Mouse (Mus musculus) heart, adult 2 months (tissue): ENCODE results near the gene Osbpl10. TPM values are rescaled to one million over a fixed set of nuclear protein-coding genes. Genes with fewer than 3 reads are reported as not detected.
A peak's percentile ranks its signal among the peaks of the same experiment; 100 is the strongest.
"Not testable (repeated sequence)": the region's sequence is repeated elsewhere in the genome, so short reads cannot be mapped to it uniquely, and the experiment has no call there.

Experiments used
- DNase-seq, 2 experiments: peaks; one replicate each; pipeline ENCODE4 v3.0.0; 2021
- H3K27ac ChIP-seq: fragments of 200-600 bp; 2 replicates; pipeline ENCODE4 v1.8.1; 2022
- H3K27me3 ChIP-seq: fragments of 200-500 bp; 2 replicates; pipeline ENCODE4 v1.6.1; 2012; ENCODE audit warnings: mild to moderate bottlenecking, low read length, inconsistent platforms, mixed read lengths; ENCODE audit not compliant: control insufficient read depth, insufficient read depth
- H3K36me3 ChIP-seq: fragments of 200-500 bp; 2 replicates; pipeline ENCODE4 v1.6.1; 2012; ENCODE audit warnings: low read length, inconsistent platforms; ENCODE audit not compliant: control insufficient read depth, insufficient read depth
- H3K4me1 ChIP-seq: fragments of 200-500 bp; 2 replicates; pipeline ENCODE4 v1.6.1; 2011; ENCODE audit warnings: low read length; ENCODE audit not compliant: control insufficient read depth, insufficient read depth
- H3K4me3 ChIP-seq: fragments of 200-600 bp; 2 replicates; pipeline ENCODE4 v1.8.1; 2022
- H3K79me2 ChIP-seq: fragments of 200-500 bp; replicated peaks from 2 replicates; pipeline ENCODE4 v1.6.1; 2012; ENCODE audit warnings: mild to moderate bottlenecking, inconsistent platforms, low read length, moderate library complexity, mixed read lengths; ENCODE audit not compliant: control insufficient read depth, insufficient read depth
- H3K9ac ChIP-seq: fragments of 200-500 bp; 2 replicates; pipeline ENCODE4 v1.6.1; 2012; ENCODE audit warnings: low read depth, mild to moderate bottlenecking, control low read depth, inconsistent platforms, low read length, mixed read lengths
- CTCF ChIP-seq: fragments of 200-600 bp; IDR thresholded peaks from 2 replicates; pipeline ENCODE4 v1.8.1; 2022; ENCODE audit warnings: antibody characterized with exemption, mild to moderate bottlenecking, moderate library complexity
- EP300 ChIP-seq: fragments of 200-500 bp; IDR thresholded peaks from 2 replicates; pipeline ENCODE4 v1.6.1; 2011; ENCODE audit warnings: low read depth, low read length, control low read depth; ENCODE audit not compliant: insufficient read depth
- POLR2A ChIP-seq: fragments of 200-500 bp; IDR thresholded peaks from 2 replicates; pipeline ENCODE4 v1.6.1; 2011; ENCODE audit warnings: mild to moderate bottlenecking, low read depth, low read length, control low read depth; ENCODE audit not compliant: insufficient read depth
- WGBS: fragments of 180-500 bp; shearing (Covaris S2); methylation state at CpG from one replicate; pipeline ENCODE4 v1.1.7; 2018; 5-methylcytosine and 5-hydroxymethylcytosine counted together
- intact Hi-C: fragments of 180-260 bp; cut with DNase I; formaldehyde crosslinking; loops from one replicate; pipeline ENCODE4 v1.15.1; 2025
- polyA plus RNA-seq: library from polyadenylated mRNA; depleted of rRNA; stranded (reverse); fragments of >200 nt; gene quantifications from 2 replicates; pipeline ENCODE4 v1.2.3, GENCODE M21; 2012
- total RNA-seq, 2 experiments: library from RNA; stranded (reverse); gene quantifications; 2 replicates each; pipeline ENCODE4 v1.2.3; 2021

The Osbpl10 gene
- total and polyA plus RNA-seq, 3 experiments, result 1.4 to 3.4 (median 2.0) TPM

DNA sequence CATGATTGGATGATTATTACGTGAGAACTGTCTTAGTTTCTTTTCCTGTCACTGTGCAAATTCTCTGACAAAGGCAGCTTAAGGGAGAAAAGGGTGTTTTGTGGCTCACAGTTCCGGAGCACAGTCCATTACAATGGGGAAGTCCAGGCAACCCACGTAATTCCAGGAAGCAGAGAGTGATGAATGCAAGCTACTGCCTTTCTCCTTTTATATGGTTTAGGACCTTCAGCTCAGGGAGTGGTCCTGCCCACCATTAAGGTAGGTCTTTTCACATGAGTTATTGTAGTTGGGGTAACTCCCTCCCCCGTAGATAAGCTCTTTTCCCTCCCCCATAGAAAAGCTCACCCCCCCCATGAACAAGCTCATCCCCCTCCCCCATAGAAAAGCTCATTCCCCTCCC is 52.2 kb downstream of the Osbpl10 start:
- H3K4me3 ChIP-seq, result no peak overlapping the region
- no peak overlapping the region for H3K9ac ChIP-seq
- H3K27ac ChIP-seq, result no peak overlapping the region
- intact Hi-C loops, result no loop called here
- no peaks in the 10 kb centered on the region for H3K27me3 ChIP-seq
- TF ChIP-seq CTCF (no peak), EP300 (no peak), POLR2A (no peak)
- H3K4me1 ChIP-seq, result no peaks in the 10 kb centered on the region
- no peaks in the 10 kb centered on the region for H3K79me2 ChIP-seq
- H3K36me3 ChIP-seq, result no peaks in the 10 kb centered on the region
- no peak for DNase-seq
- WGBS, result 78% methylated on average over 4 of the region's 4 CpGs

GRCm38 (mm10) chr9:115031046-115031445 is 52.7 kb downstream of the Osbpl10 start:
- H3K36me3 ChIP-seq, intact Hi-C loops, H3K27ac ChIP-seq, H3K27me3 ChIP-seq, DNase-seq, H3K4me1 ChIP-seq, H3K4me3 ChIP-seq, H3K79me2 ChIP-seq, H3K9ac ChIP-seq: not testable (repeated sequence)
- WGBS, result 100% methylated on average over 1 of the region's 1 CpGs

DNA sequence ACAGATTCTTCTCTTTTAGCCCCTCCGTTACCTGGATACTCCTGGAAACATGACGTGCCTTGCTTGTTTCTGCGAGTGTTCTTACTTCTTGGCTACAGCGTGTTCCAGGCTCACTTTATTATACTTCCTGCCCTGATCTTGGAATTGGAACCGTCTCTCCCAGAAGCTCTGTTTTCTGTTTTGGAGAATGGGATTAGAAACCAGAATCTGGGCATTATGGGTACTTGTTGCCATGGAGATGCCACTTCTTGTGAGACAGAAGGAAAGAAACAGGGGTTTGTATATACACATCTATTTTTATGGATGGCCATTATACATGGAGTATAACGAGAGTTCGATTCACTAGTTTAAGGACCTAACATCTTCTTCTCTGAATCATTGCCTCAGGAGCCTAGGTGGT is 54.4 kb downstream of the Osbpl10 start:
- Histone ChIP-seq H3K27me3 (no peaks in the 10 kb centered on the region), H3K4me1 (no peaks in the 10 kb centered on the region), H3K79me2 (no peaks in the 10 kb centered on the region), H3K36me3 (no peaks in the 10 kb centered on the region), H3K27ac (no peak overlapping the region), H3K4me3 (no peak overlapping the region), H3K9ac (no peak overlapping the region)
- DNase-seq, result no peak
- WGBS, result 90% methylated on average over 7 of the region's 7 CpGs
- no peak for TF ChIP-seq POLR2A
- no peak for TF ChIP-seq CTCF
- TF ChIP-seq EP300, result no peak
- intact Hi-C loops, result no loop called here

DNA sequence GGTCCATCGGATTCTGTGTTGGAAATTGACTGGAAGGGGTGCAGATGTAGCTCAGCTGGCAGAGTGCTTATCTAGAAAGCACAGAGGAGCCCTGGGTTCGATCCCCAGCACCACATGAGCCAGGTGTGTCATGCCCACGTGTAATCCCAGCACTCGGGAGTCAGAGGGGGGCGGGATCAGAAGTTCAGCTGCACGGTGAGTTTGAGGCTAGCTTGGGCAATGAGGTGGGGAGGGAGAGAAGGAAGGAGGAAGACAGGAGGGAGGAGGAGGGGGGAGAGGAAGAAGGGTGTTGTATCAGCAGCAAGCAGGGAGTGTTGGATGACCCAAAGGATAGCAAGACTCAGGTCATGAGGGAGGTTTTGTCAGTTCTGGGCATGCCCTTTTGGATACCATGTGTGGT is 55.9 kb downstream of the Osbpl10 start:
- 68% methylated on average over 6 of the region's 6 CpGs for WGBS
- TF ChIP-seq POLR2A (no peak), EP300 (no peak), CTCF (no peak)
- intact Hi-C loops, result no loop called here

GRCm38 (mm10) chr9:115034788-115035187 is 56.4 kb downstream of the Osbpl10 start:
- intact Hi-C loops, result no loop called here
- Histone ChIP-seq H3K36me3 (no peaks in the 10 kb centered on the region), H3K4me3 (no peak overlapping the region), H3K9ac (no peak overlapping the region), H3K4me1 (no peaks in the 10 kb centered on the region), H3K27me3 (no peaks in the 10 kb centered on the region), H3K79me2 (no peaks in the 10 kb centered on the region), H3K27ac (no peak overlapping the region)
- no peak for DNase-seq
- WGBS, result 69% methylated on average over 7 of the region's 7 CpGs
- TF ChIP-seq CTCF, result no peak
- TF ChIP-seq POLR2A, result no peak
- TF ChIP-seq EP300, result no peak

More for the DNA sequence above, 55.9 kb downstream of the Osbpl10 start:
- H3K36me3 ChIP-seq, result no peaks in the 10 kb centered on the region
- DNase-seq, result no peak
- H3K9ac ChIP-seq, result no peak overlapping the region
- no peak overlapping the region for H3K4me3 ChIP-seq
- no peaks in the 10 kb centered on the region for H3K79me2 ChIP-seq
- no peaks in the 10 kb centered on the region for H3K4me1 ChIP-seq
- H3K27ac ChIP-seq, result no peak overlapping the region
- H3K27me3 ChIP-seq, result no peaks in the 10 kb centered on the region

DNA sequence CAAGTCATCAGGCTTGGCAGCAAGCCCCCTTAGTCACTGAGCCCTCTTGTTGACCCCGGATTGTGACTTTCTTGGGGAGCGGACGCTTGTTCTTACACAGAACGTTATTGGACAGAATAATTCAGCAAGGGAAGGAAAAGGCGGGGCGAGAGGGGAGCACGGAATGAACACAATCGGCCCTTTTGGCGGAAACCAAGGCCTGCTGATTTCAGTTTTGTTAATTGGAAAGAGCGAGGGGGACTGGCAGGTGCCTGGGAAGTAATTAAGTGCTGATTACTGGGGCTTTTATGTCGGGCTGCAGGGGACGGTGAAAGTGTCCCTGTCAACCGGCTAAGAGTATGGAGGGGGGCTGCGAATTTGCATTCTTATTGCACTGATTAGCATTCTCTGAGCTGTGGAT is 59.8 kb downstream of the Osbpl10 start:
- Histone ChIP-seq H3K9ac (no peak overlapping the region), H3K36me3 (no peaks in the 10 kb centered on the region), H3K79me2 (no peaks in the 10 kb centered on the region), H3K4me3 (no peak overlapping the region), H3K27ac (no peak overlapping the region), H3K27me3 (no peaks in the 10 kb centered on the region), H3K4me1 (no peaks in the 10 kb centered on the region)
- intact Hi-C loops, result no loop called here
- no peak for TF ChIP-seq CTCF
- TF ChIP-seq POLR2A, result no peak
- no peak for TF ChIP-seq EP300
- peak in 1 of 2 experiments; percentile 8 for DNase-seq
- 50% methylated on average over 14 of the region's 14 CpGs for WGBS

DNA sequence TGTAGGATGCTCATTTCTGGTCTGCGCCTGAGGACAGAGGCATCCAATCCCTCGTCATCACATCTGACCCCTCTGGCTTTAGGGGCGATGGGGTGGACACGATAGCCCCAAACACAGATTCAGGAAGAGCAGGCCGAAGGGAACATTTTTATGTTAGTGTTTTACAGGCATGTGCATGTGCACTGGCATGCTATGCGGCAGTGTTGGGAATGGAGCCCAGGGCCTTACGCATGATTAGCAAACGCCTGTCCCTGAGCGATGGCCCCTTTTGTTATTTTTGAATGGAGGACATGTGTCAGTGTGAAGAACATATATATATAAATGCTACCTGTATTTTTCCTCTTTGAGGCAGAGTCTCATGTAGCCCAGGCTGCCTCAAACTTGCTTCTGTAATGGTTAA is 60.3 kb downstream of the Osbpl10 start:
- no peaks in the 10 kb centered on the region for H3K27me3 ChIP-seq
- H3K9ac ChIP-seq, result no peak overlapping the region
- 94% methylated on average over 9 of the region's 9 CpGs for WGBS
- H3K36me3 ChIP-seq, result no peaks in the 10 kb centered on the region
- no peak overlapping the region for H3K4me3 ChIP-seq
- DNase-seq, result no peak
- H3K27ac ChIP-seq, result no peak overlapping the region
- no peak for TF ChIP-seq CTCF
- TF ChIP-seq EP300, result no peak
- no peak for TF ChIP-seq POLR2A
- H3K79me2 ChIP-seq, result no peaks in the 10 kb centered on the region
- intact Hi-C loops, result no loop called here
- H3K4me1 ChIP-seq, result no peaks in the 10 kb centered on the region
